Mouse (Mus musculus) heart, postnatal 36 days (tissue): ENCODE measurements around the gene Csf1. TPM values are rescaled to one million over a fixed set of nuclear protein-coding genes. Genes with fewer than 3 reads are reported as not detected.
"Not testable (repeated sequence)": the region's sequence is repeated elsewhere in the genome, so short reads cannot be mapped to it uniquely, and the experiment has no call there.

ENCODE experiments used
- DNase-seq, 2 experiments: peaks; one replicate each; pipeline ENCODE4 v3.0.0; 2021 to 2022
- intact Hi-C: fragments of 180-260 bp; cut with DNase I; formaldehyde crosslinking; loops from one replicate; pipeline ENCODE4 v1.15.1; 2025
- total RNA-seq, 2 experiments: library from RNA; stranded (reverse); gene quantifications; 2 replicates each; pipeline ENCODE4 v1.2.3; 2021

Gene Csf1
- total RNA-seq, 2 experiments from 2014 or later: 34.4 to 49.5 TPM

DNA sequence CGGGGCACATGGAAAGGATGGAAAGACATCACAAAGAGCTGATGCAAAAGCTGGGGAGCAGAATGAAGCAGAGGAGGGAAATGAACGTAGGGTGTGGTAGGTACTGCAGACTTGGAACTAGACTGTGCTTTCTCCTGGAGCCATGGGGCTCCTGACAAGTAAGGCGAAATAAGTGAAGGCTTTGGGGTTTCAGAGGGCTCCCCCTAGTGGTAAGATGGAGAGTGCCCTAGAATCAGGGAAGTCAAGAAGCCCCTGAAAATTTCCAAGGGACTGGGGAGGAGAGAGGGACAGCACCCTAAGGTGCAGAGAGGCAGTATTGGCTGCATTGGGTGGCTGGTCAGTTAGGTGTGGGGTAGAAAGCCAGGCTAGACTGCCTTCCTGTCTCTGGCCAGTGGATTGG, 5.6 kb downstream of the Csf1 start:
- intact Hi-C loops: loop anchor here (2.0 to 5.0 kb wide), 2 partner anchors 58 to 122 kb away; partner anchors contain the start of genes Ahcyl1, Gm10961 and Strip1
- peak; percentile 59 to 65 for DNase-seq

DNA sequence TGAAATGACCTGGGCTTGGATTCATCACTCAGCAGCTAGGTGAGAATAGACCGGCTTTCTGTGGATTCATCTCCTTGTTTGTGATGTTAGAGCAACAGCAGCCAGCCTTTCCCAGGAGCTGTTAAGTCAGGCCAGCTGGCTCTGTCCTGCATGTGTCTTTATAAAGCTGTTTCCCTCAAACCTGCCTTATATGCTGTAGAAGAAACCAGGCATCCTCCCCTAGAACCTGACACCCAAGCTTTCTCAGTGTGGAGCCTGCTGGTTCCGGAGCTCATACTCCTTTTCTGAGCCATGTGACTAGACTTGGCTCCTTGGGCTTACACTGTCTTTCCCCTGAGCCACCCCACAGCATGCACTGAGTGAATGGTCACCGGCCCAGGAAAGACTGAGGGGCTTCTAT, 8.7 kb downstream of the Csf1 start:
- intact Hi-C loops: no loop called here
- DNase-seq: no peak

DNA sequence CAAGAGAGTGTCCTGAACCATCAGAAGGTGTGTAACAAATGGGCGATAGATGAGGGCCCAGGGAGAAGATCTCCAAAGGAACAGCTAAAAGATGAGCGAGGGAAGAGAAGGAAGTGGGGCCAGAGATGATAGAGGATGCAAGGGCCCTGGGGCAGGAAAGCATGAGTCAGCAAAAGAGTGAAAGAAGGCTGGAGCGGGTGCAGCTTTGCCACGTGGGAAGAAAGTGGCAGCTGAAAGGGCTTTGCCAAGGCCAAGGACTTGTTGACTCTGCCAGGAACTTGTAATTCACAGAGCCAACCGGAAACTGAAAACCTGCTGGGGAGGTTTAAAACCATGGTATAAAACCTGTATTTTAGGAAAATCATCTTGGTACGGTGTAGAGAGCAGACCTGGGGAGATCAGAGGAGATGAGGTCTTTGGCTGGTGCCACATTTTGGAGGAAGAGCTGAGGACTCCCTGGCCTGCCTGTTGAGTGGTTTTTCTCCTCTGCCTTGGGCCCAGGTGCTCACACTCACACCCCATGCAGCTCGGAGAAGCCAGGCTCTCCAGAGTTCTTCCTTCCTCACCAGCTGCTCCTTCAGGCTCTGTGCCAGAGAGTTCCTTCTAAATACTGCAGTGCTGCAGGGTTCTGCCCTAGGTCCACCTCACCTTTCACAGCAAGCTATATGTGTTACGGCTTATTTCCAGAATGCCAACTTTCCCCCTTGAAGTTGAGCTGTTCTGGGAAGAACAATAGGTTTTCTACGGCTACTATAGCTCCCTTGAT, 9.3 kb downstream of the Csf1 start:
- DNase-seq: no peak
- intact Hi-C loops: no loop called here

GRCm38 (mm10) chr3:107749446-107749845, 10.8 kb downstream of the Csf1 start:
- intact Hi-C loops: no loop called here
- no peak for DNase-seq

DNA sequence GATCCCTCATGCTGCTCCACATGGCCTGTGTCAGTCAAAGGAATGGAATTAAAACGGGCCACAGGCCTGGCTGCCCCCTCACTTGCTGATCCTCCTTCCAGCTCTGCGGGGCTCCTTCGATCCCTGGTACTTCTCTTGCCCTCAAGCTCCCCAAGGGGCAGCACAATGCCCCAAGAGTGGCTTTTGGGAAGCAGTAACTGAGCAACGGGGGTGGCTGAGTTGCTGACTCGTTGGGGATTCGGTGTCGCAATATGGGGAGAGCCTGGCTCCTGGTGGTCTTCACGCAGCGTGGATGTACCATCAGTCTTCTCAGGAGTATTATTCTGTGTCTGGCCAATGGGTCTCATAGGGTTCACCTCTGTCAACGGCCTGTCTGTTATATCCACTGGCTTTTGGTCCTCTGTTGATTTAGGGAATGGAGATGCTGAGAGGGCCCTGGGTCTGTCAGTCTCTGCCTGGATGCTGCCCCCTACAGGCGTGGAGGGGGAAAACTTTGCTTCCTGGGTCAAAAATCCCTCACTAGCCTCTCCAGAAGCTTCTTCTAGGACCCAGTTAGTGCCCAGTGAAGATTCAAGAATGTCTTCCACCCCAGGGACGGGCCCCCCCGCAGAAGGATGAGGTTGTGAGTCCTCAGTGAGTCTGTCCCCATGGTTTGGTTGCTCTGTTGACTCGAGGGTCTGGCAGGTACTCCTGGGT, 11.9 kb downstream of the Csf1 start:
- no peak for DNase-seq
- intact Hi-C loops: no loop called here

GRCm38 (mm10) chr3:107746026-107746425, 14.2 kb downstream of the Csf1 start:
- DNase-seq: no peak
- intact Hi-C loops: no loop called here

GRCm38 (mm10) chr3:107743650-107744049, 16.6 kb downstream of the Csf1 start:
- intact Hi-C loops: no loop called here
- no peak for DNase-seq

GRCm38 (mm10) chr3:107743107-107743506, 17.2 kb downstream of the Csf1 start:
- intact Hi-C loops: no loop called here
- DNase-seq: no peak

DNA sequence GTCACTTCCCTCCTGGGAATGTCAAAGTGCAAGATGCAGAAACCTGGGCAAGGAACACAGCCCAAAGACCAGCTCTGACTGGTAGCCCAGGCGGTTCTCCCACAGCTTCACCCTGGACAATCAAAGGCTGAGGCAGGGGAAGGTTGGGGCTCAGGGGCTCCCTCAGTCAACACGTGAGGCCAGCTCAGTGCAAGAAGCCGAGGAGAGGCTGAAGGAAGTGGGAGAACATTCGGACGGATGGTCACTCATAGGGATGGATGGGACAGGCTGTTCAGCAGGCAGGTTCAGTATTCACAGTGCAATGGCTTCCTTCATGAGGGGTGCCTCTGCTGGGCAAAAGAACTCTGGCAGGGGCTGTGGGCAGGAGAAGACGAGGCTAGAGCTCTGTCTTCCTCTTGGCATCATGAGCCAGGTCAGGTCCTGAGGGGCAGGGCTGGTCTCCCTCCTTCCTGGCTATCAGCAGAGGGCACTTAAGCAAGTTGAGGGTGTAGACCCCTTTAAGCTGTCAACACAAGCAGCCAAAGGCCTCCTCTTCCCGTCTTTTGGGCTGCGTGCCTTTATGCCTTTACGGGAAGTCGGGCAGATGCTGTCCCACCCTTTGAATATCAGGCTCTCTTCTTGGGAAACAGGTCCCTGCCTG, 18.1 kb downstream of the Csf1 start:
- no peak for DNase-seq
- intact Hi-C loops: no loop called here

DNA sequence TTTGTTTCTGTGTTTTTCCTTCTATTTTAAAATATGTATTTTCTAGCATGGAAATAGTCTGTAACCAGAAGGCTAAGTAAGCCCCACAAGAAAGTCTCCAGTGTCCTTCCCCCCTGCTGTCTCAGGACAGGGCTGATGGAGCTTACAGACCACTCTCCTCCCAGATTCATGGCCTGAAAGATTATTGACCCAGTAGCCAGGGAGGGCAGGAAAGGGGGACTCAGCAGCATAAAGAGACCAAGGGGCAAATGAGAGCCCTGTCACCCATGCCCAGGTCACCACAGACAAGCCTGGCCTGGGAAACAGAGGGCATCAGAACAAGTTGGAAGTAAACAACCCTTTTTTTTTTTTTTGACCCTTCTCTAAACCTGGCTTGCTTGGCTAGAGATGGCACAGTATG, 18.9 kb downstream of the Csf1 start:
- intact Hi-C loops: no loop called here
- no peak for DNase-seq

GRCm38 (mm10) chr3:107740578-107741207, 19.6 kb downstream of the Csf1 start:
- DNase-seq: peak; percentile 64 to 70
- intact Hi-C loops: no loop called here

GRCm38 (mm10) chr3:107739966-107740365, 20.3 kb downstream of the Csf1 start:
- intact Hi-C loops: loop anchor here (2.0 kb wide), 1 partner anchor 33 kb away; no protein-coding TSS in a partner anchor
- DNase-seq: no peak

- no peak for DNase-seq
- intact Hi-C loops: loop anchor here (2.0 kb wide), 1 partner anchor 33 kb away; no protein-coding TSS in a partner anchor
These were observed 20.8 kb downstream of the Csf1 start for GRCm38 (mm10) chr3:107739456-107739855.

DNA sequence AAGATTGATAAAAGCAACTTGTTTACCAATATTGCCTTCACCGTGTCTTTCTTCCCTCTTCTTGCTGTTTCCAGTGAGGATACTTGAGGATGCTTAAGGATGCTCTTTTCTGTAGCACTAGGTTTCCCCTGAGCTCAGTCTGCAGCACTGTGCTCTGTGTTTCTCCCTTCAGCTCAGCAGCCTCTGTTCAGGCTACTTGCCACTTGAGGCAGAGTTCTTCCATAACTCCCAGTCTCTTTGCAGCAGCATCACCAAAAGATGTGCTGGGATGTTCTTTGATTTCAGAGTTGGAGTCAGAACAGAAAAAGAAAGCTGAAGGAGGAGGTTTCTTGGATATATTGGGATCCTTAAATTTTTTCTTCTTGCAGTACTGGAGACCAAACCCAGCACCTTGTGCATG, 21.6 kb downstream of the Csf1 start:
- intact Hi-C loops: loop anchor here (2.0 kb wide), 1 partner anchor 32 kb away; no protein-coding TSS in a partner anchor
- DNase-seq: no peak

DNA sequence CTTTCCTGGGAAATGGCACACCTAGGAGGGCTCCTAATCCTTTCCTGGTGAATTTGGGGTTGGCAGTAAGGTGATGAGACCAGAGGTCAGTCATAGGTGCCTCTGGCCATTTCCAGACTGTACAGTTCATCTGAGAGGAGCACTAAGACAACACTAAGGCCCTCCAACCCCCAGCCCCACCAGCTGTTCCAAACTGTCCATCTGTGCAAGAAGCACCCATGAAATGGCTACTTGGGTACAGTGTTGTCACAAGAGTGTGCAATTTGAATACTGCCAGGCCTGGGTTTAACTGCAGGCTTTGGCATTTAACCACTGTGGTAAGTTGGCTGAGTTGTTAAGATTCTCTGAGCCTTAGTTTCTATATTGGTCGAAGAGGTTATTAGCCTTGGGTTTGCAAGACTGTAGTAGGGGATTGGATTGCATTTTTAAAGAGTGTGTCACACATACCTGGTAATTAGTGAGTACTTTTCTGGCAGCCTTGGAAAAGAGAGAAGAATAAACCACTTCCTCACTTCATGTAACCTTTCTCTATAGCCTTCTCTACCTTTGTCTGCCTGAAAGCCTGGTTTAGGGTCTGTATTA, 22.6 kb downstream of the Csf1 start:
- intact Hi-C loops: loop anchor here (2.0 kb wide), 1 partner anchor 31 kb away; no protein-coding TSS in a partner anchor
- no peak for DNase-seq

GRCm38 (mm10) chr3:107735620-107736019, 24.6 kb downstream of the Csf1 start:
- intact Hi-C loops, DNase-seq: not testable (repeated sequence)

DNA sequence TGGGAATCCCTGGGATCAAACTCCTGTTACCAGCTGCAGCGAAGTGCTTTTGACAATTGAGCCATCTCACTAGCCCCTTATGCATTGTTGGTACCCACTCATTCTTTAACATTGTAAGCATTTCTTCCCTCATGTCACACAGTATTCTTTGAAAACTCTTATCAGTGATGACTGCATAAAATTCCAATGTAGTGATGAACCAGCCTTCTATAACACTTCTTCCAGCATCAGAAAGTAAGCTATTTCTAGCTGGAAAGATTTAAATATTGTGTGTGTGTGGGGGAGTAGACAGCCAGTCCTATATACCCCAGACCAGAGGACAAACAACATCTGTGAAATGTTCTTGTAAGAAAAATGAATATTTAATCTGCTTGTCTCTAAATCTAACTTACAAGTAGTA, 26.9 kb downstream of the Csf1 start:
- DNase-seq: no peak
- intact Hi-C loops: no loop called here

- intact Hi-C loops: no loop called here
These were observed 30.0 kb downstream of the Csf1 start for GRCm38 (mm10) chr3:107730236-107730635.

GRCm38 (mm10) chr3:107728509-107728908, 31.8 kb downstream of the Csf1 start:
- no peak for DNase-seq
- intact Hi-C loops: no loop called here

More at GRCm38 (mm10) chr3:107730236-107730635, 30.0 kb downstream of the Csf1 start:
- no peak for DNase-seq

GRCm38 (mm10) chr3:107715971-107716370, 44.3 kb downstream of the Csf1 start:
- intact Hi-C loops: no loop called here
- no peak for DNase-seq
